Mouse (Mus musculus) olfactory bulb, adult 2 months (tissue): ENCODE data around the gene Ddost.

Experiments
- CTCF ChIP-seq: fragments of 200-500 bp; IDR thresholded peaks from 2 replicates; pipeline ENCODE4 v1.5.1; 2012; ENCODE audit warnings: low read depth, mild to moderate bottlenecking, low read length, moderate library complexity; ENCODE audit not compliant: insufficient read depth
- POLR2A ChIP-seq: fragments of 200-500 bp; IDR thresholded peaks from 2 replicates; pipeline ENCODE4 v1.6.1; 2012; ENCODE audit warnings: mild to moderate bottlenecking, low read depth, low read length, moderate library complexity; ENCODE audit not compliant: insufficient read depth

- no peak for TF ChIP-seq POLR2A
- no peak for TF ChIP-seq CTCF
Measured at GRCm38 (mm10) chr4:138331647-138332046, 27.1 kb downstream of the Ddost start.
